11 mouse cellular contexts compared by ENCODE assay signal in the genomic region with DNA sequence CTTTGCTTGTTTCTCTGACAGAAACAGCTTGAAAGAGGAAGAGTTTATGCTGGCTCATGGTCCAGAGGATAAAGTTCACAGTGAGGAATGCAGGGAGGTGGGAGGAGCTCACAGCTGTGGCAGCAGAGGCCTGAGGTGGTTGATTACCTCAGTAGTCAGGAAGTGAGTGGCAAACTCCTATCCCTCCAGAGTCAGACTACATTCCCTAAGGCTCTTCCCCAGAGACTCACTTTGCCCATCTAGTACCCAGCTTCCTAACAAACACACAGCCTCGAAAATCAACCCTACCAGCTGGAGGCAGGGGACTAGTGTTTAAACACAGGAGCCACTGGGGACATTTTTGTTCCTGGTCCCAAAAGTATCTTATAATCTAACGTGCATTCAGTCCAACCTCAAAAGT. TPM values are rescaled to one million over a fixed set of nuclear protein-coding genes. Genes with fewer than 3 reads are reported as not detected.
DNase-seq lines count a peak whose midpoint lies in the region; ATAC-seq and TF ChIP-seq lines count a peak whose summit lies in the region.
"Had no signal": no experiment of that assay in that cellular context is flagged by ENCODE, and none has a peak within 500 bp of the region (broad histone marks: within the 10 kb centered on the region; RNA-seq: fewer than 3 reads in every experiment).

No protein-coding gene starts in this region.

- H3K27ac ChIP-seq in liver, embryonic 11.5 days (ENCODE audit: low read depth, low read length): no peak overlapping the region
- no peak overlapping the region for H3K27ac ChIP-seq in left cerebral cortex, adult 2 months
- H3K27ac ChIP-seq: heart, embryonic 13.5 days had no signal

- DNase-seq in liver: peak; percentile 35
- DNase-seq in liver, embryonic 11.5 days (ENCODE audit: low spot score): no peak
- DNase-seq in kidney, postnatal 25 days: peak; percentile 72 to 85
- DNase-seq in cerebellum, adult 11 months: no peak
- DNase-seq in left cerebral cortex, adult 2 months (ENCODE audit: extremely low spot score in 1 of 2, low spot score in 2 of 2): no peak
- no peak for DNase-seq in ovary, adult 18-20 months (ENCODE audit: low spot score)
- DNase-seq: cerebellum, adult 2 months; midbrain, embryonic 14.5 days had no signal

- 57% methylated on average over 2 of the region's 2 CpGs for WGBS in liver, embryonic 11.5 days

- no peak overlapping the region for H3K4me2 ChIP-seq in liver, embryonic 11.5 days
- H3K4me2 ChIP-seq: heart, embryonic 13.5 days had no signal

- intact Hi-C loops in left cerebral cortex, adult 2 months (cut with DNase I): no loop called here

- no peak for ATAC-seq in liver, embryonic 11.5 days (replicated peaks; ENCODE audit: low FRiP score)
- peak; percentile 95 for ATAC-seq in common myeloid progenitor, adult 5-6 weeks (replicated peaks; ENCODE audit: low read depth, poor library complexity, severe bottlenecking)
- peak; percentile 80; the same call in 1 of the 2 replicates for ATAC-seq in neutrophil, adult 5-6 weeks (ENCODE audit: extremely low read depth, insufficient number of reproducible peaks, low FRiP score, poor library complexity, severe bottlenecking)

- H3K36me3 ChIP-seq in liver, embryonic 11.5 days (ENCODE audit: control insufficient read depth, insufficient read depth, low read length): no peaks in the 10 kb centered on the region
- H3K36me3 ChIP-seq: heart, embryonic 13.5 days had no signal

- H3K4me1 ChIP-seq in liver, embryonic 11.5 days (replicated peaks; ENCODE audit: control insufficient read depth, insufficient read depth, low read length): 0 out of 2 replicates have a peak, but pooled peaks cover 2% of the 10 kb centered on the region
- H3K4me1 ChIP-seq: heart, embryonic 13.5 days had no signal

- H3K9me3 ChIP-seq in liver, embryonic 11.5 days (ENCODE audit: control insufficient read depth, low read length): no peaks in the 10 kb centered on the region
- H3K9me3 ChIP-seq: heart, embryonic 13.5 days had no signal

- TF ChIP-seq CTCF in left cerebral cortex, adult 2 months (IDR thresholded peaks at IDR 0.05): no peak

- no peaks in the 10 kb centered on the region for H3K27me3 ChIP-seq in liver, embryonic 11.5 days (replicated peaks; ENCODE audit: control insufficient read depth, insufficient read depth, low read length)
- H3K27me3 ChIP-seq: heart, embryonic 13.5 days had no signal

- no peak overlapping the region for H3K4me3 ChIP-seq in liver, embryonic 11.5 days (ENCODE audit: low read depth, low read length)
- H3K4me3 ChIP-seq in left cerebral cortex, adult 2 months: no peak overlapping the region
- H3K4me3 ChIP-seq: heart, embryonic 13.5 days had no signal

- no peak overlapping the region for H3K9ac ChIP-seq in liver, embryonic 11.5 days (ENCODE audit: low read depth, low read length)
- H3K9ac ChIP-seq: heart, embryonic 13.5 days had no signal

RNA-seq across cellular contexts. Expression of a gene that starts 7.5 kb away (rescaled TPM):
- 10.0 and 10.4 TPM in 2 replicates for polyA plus RNA-seq in liver, embryonic 11.5 days (2014; fragmentation: Nextera tagmentation; extraction: Ambion mirVana)
- 17.8 and 21.1 TPM in 2 replicates for total RNA-seq in common myeloid progenitor, adult 5-6 weeks (2017)
- total RNA-seq in neutrophil, adult 5-6 weeks (2017): 47.4 and 51.4 TPM in 2 replicates
- total RNA-seq in left cerebral cortex, adult 2 months (2021): 10 to 100 TPM; 21.4 to 23.8 TPM

Comparison
In these comparisons a context has a peak if more than half of its experiments do, and no peak if none do; other contexts are left out.
1. DNase-seq: peak in liver (single experiment) and kidney, postnatal 25 days (2 of 2); none in liver, embryonic 11.5 days (single experiment), cerebellum, adult 11 months (single experiment), left cerebral cortex, adult 2 months (0 of 2) and ovary, adult 18-20 months (single experiment).